Mouse (Mus musculus): ENCODE data around the gene Rnaseh1.

Gene Rnaseh1

DNA sequence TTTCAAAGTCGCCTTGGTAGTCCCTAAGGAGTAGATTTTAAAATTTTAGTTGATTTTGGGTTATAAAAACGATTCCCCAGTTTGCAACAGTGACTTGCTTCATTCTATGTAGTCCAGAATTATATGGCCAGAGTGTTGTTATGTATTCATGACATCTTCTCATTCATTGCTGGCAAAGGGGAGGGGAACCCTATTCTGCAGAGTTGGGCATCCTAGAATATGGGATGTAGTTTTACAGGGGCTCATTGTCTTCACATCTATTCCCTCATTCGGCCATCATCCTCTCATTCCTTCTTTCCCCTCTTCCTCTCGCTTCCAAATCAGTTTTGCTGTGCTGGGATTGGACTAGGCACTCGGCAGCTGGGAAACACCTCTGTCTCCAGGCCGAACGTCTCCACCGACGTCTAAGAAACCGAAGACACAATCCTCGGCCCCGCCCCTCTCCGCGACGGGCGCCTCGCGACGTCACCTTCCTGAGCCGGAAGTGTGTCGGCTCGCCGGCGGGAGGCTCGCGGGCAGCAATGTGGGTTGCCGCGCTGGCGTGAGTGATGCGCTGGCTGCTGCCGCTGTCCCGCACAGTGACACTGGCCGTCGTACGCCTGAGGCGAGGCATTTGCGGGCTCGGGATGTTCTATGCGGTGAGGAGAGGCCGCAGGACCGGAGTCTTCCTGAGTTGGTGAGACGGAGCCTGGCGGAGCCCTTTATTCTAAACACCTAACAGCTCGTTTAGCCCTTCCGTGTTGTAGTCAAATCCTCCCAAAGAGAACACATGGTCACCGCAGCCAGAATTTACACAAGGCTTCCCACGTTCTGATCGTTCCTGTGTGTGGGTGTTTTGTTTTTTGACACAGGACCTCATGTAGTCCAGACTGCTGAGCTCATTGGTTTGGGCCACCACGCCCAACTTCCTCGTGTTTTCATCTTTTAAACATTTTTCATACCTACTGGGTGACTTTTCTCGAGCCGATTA, at the start of gene Rnaseh1:
Gene Rnaseh1, plus strand, starts transcription at position 462 of the 970 bp plus-strand sequence.
- in situ Hi-C loops (cut with MboI): no loop called here

DNA sequence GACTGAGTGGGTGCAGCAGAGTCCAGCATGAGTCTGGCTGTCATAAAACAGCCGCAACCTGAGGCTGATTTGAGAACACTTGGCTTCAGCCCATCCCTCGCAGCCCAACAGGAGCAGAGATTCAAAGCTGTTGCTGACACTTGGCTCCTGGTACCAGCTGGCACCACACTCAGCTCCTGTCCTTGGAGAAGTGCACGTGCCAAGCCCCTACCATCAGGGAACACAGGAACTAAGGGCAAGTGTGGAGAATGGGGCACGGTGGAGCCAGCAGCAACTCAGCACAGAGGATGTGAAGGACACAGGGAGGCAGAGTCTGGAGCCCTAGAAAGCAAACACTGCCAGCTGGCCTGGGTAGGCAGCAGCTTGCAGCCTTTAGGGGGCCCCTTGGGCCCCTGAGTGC, 47.1 kb upstream of the Rnaseh1 start:
- in situ Hi-C loops (cut with MboI): no loop called here

DNA sequence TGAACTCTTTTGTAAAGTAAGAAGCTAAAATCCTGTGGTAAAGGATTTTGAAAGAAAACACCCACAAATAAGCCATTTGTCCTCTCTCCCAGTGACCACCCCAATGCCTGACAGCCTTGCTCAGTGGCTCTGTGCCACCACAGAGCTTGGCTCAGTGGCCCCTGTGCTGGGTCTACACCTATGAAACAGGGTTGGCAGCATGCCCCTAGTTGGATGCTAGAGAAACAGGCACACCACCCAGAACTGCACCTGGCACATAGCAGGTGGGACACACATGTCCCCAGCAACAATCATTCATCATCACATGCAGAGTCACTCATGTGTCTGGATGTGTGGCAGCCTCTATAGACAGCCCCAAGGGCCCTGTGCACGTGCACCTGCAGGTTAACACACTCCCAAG, 45.9 kb upstream of the Rnaseh1 start:
- in situ Hi-C loops (cut with MboI): no loop called here

DNA sequence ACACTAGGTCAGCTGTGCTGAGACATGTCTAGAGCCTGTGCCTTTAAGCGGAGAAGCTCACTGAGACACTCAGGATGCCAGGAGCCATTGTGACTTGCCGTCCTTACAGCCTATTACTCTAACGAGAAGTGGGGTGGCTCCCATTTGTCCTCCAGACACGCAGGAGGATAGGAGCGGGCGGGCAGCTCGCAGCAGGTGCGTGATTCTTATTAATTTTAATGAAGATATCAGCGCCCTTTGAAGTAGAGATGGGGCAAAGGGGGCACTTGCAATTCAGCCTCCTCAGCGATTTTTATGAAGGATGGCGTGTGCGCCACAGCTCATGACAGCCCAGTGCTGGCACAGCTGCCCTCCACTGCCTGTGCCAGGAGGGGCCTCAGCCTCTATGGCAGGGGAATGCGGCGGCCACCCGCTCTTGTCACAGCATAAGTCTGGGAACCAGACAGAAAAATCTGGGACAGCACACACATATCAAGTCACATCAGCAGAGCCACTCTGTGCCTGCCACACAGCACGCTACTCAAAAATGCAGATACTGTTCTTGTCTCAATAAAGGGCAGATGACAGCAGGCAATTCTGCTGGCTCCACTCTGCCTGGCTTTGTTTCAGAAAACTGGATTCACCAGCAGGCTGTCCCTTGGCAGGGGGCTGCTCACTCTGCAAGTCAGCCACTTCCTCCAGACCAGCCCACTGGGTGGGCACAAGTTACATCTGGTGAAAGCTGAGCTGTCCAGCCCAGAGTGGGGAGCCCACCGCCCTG, 41.7 kb upstream of the Rnaseh1 start:
- in situ Hi-C loops (cut with MboI): no loop called here

DNA sequence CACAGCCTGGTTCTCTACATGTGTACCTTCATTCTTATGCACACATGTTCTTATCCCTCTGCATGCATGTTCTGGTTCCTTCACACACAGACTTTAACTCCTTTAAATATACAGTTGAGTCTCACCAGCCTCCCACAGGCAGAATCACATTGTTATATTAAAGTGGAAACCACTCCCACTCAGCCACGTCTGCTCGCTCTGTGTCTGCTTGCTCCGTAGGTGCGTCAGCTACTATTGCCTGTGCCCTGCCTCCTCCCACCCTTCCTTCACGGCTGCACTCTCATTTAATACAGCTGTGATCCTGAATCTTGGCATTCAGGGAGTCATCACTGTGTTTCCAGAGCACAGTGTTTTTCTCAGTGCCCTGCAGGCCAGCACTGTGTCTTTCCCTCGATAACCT, 37.0 kb upstream of the Rnaseh1 start:
- in situ Hi-C loops (cut with MboI): no loop called here

DNA sequence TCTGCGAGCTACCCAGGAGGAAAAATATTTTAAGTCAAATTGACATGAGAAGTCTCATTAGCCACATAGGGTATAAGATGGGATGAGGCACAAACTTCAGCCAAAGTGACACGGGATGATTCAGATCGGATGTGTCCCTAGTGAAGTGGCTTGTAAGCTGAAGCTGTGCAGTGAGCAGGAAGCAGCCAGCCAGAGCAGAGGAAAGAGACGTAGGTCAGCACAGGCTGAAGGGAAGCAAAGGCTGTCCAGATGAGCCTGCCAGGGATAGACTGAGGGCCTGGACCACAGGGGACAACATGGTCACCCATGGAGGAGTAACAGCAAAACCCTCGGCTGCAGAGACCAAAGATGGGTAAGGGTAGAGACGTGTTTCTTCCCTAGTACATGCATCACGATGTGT, 35.0 kb upstream of the Rnaseh1 start:
- in situ Hi-C loops (cut with MboI): no loop called here

DNA sequence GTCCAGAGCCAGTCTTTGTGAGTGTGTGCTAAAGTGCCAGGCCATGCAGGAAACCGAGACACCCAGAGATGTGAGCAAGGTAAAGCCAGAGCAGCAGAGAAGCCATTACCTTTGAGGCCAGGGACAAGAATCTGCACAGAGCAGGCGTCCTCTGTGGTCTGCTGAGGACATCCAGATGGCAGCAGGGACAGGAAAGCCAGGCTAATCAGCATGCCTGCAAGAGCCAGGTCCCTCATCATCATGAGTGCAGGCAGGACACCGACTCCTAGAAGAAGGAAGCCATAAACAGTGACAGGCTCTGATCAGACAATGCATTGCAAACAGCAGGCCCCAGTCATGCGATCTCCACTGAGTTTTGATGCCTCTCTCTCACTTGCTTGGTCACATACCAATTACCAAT, 32.1 kb upstream of the Rnaseh1 start:
- in situ Hi-C loops (cut with MboI): no loop called here

DNA sequence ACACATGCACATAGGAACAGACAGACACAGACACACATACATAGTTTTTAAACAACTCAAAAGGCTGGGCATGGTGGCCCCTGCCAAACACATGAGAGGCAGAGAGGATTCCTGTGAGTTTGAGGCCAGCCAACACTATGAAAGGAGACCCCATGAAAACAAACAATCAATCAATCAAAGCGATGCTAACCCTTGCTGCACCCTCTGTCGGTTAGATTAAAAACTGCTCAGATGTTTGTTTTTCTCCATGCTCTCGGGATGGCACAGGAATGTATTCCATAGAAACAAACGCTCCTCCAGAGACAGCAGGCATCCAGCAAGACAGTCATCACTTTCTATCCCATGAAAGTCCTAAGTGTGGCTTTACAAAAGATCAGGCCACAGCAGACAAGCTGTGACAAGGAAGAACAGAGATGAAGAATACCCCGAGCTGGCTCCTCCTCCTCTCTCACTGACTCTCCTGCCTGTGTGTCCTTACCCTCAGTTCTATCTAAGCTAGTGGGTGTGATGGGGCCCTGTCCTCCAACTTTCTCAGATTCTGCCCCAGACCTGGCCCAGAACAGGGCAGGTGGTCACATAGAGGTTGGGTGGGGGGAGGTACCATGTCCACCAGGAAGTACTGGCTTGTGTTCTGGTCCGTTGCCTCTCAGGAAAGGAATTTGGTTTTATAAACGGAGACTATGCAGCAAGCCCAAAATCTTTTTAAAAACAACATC, 27.8 kb upstream of the Rnaseh1 start:
- in situ Hi-C loops (cut with MboI): no loop called here

DNA sequence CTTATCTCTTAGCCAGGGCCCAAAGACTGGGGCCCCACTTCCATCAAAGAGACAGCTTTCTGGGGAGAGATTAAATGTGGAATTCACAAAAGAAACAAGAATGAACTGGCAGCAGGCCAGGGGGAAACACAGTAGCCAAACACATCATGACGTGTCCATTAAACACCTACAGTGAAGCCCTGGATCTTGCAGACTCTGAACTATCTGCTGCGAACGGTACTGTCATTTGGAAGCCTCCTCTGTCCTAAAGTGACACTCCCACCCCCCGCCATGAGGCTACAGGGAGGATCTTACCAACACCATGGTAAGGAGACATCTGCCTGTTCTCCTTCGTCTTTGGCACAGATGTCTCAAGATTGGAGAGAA, 27.3 kb upstream of the Rnaseh1 start:
- in situ Hi-C loops (cut with MboI): no loop called here

DNA sequence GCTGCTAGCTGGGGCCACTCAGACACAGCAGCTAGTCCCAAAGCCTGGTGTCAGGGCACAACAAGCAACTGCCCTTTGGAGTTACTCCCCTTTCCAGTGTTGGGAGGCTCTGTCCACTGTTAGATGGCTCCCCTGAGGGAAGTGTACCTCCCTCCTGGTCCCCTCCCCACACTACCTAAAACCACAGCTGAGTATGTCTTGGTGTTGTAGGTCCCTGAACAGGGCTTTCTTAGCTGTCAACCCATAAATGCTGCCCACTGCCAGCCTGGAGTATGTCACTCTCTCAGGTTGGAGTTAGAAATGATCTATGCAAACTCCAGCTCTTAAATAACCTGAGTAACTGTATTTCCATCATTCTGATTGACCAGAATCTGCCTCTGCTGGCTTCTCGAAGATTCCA, 26.8 kb upstream of the Rnaseh1 start:
- in situ Hi-C loops (cut with MboI): no loop called here

DNA sequence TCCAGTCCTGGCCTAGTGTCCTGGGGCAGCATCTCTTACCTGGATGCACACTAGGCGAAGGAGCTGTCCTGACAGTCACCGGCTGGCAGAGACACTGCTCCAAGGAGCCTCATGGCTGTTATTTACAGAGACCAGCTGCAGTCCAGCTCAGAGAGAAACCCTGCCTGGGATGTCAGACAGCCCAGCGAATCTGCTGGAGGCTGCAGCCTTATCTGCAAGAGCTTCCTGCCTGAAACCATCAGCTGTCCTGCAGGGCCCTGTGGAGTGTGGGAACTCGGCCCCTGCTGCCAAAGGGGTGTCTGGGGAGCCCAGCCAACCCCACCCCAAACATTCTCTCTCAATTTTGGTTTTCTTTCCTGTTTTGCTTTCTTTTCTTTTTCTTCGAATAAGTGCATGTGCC, 26.2 kb upstream of the Rnaseh1 start, which contains the start of gene Colec11:
Gene Colec11, minus strand, starts transcription at position 183 of the 400 bp plus-strand sequence.
- in situ Hi-C loops (cut with MboI): no loop called here

DNA sequence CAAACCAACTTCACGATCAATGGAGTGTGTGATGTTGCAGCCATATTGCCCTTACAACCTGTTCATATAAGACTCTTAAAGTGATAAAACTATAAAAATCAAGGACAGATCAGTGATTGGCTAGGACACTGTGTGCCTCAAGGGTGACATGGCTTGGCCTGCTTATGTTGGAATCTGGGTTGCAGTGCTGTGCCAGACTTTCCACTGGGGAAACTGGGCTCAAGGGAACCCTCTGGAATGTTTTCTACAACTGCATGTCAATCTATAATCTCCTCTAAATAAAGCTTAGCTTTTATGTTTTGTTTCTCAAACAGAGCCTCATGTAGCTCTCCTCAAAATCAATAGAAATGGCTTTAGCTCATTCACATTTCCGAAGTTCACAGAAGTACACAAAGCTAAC, 25.2 kb upstream of the Rnaseh1 start:
- in situ Hi-C loops (cut with MboI): no loop called here

DNA sequence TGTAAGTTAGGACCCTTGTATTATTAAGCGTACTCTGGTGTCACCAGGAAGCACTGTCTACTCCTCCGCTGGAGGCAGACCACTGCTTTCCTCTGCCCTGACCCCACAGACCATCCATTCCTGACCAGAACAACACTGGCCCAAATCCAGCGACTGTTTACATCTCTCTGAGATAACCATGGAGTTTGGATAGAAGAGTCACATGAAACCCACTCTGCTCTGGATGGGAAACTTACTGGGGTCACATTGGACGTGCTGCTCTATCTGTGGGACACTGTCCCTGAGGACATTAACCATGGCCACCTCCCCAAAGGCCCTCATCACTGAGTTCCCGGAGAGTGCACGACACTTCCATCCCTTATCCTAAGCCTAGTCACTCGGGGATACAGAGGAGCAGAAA, 24.0 kb upstream of the Rnaseh1 start:
- in situ Hi-C loops (cut with MboI): no loop called here

DNA sequence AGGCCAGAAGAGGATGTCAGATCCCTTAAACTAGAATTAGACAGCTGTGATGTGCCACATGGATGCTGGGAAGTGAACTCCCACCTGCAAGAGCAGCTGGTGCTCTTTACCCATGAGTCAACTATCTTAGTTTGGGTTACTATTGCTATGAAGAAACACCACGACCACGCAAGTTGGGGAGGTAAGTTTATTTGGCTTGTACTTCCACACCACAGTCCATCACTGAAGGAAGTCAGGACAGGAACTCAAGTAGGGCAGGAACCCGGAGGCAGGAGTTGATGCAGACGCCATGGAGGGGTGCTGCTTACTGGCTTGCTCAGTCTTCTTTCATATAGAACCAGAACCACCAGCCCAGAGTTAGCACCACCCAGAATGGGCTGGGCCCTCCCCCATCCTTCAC, 22.3 kb upstream of the Rnaseh1 start:
- in situ Hi-C loops (cut with MboI): no loop called here

DNA sequence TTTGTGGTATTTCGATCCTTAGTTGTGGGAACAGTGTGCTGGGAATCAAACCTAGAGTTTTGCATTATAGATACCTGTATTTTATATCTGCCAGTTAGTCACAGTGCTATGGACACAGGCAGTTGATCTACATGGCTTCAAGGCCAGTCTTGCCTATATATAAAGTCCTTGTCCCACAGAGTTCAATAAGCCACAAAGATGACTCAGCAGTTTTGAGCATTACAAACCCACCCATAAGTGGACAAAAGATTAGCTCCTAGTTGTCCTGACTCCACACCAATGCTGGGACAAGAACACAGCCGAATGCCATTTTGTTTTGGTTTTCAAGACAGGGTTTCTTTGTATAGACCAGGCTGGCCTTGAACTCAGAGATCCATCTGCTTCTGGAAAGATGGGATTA, 21.0 kb upstream of the Rnaseh1 start:
- in situ Hi-C loops (cut with MboI): no loop called here

DNA sequence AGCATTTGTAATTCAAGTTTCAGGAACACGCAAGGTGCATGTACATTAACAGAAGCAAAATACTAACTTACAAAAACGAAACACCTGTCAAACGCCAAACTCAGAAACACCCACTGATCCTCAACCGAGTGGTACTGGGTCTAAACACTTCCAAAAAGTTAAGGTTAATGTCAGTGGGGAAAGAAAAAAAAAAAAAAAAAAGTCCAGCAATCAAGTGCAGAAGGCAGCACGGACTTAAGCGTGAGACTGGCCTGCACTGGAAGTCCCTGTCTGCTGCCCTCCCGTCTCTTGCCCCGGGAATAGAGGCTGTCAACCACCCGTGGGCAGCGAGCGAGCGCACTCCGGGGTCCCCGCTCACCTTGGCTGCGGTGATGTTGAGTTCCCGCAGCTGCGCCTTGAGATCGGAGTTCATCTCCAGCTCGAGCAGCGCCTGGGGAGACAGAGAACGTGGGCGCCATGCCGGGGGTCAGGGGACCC, 14.3 kb upstream of the Rnaseh1 start:
- in situ Hi-C loops (cut with MboI): loop anchor here (5.0 kb wide), 1 partner anchor 112 kb away; no protein-coding TSS in a partner anchor

DNA sequence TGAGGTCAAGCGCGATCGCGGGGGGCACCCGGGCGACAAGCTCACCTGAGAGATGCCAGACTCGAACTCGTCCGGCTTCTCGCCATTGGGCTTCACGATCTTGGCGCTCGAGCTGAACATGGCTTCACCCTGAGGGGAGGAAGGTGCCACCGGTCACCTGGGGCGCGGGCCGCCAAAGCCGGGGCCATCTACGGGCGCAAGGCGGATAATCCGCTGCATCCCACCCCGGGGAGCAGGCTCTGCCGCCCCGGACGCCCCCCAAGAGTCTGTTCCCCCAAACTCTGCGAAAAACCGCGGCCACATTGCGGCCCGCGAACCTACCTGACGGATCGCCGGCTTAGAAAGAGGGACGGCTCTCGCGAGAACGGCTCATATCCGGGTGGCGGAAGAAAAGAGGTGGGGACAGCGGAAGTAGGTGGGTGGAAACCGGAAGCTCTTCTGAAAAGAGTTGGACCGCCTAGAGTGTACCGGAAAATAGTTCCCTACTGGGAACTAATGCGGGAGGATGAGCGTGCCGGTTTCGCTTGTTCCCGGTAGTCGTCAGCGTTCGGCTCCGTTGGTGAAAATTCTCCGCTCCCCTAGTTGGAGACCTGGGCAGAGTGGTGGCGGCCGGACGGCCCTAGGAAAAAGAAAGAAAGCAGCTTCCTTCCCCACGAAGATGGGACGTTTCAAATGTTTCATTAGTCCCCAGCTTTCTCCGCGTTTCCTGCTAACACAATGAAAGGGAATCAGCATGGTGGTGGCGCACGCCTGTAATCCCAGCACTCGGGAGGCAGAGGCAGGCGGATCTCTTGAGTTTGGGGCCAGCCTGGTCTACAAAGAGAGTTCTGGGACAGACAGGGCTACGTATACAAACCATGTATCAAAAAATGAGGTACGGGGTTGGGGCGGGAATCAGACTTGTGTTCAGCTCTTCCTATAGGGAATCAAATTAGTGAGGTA, 13.6 kb upstream of the Rnaseh1 start, which contains the start of gene Rps7:
Gene Rps7, minus strand, starts transcription at position 419 of the 942 bp plus-strand sequence.
- in situ Hi-C loops (cut with MboI): loop anchor here (5.0 kb wide), 1 partner anchor 111 kb away; no protein-coding TSS in a partner anchor

DNA sequence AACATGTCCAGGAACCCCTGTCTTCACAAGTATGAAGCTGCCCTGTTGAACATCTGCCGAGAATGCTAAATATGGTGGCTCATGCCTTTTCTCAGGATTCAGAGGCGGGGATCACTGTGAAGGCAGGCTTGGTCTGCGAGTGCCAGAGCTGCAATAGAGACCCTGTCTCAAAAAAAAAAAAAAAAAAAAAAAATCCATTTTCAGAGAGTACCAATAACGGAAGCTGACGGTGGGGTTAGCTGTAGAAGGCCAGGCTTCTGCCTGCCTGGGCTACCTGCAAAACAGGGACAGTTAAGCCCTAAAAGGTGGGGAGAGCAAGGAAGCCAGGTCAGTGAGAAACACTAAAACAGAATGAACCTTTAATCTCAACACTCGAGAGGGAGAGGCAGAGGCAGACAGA, 12.9 kb upstream of the Rnaseh1 start:
- in situ Hi-C loops (cut with MboI): loop anchor here (5.0 kb wide), 1 partner anchor 111 kb away; no protein-coding TSS in a partner anchor

DNA sequence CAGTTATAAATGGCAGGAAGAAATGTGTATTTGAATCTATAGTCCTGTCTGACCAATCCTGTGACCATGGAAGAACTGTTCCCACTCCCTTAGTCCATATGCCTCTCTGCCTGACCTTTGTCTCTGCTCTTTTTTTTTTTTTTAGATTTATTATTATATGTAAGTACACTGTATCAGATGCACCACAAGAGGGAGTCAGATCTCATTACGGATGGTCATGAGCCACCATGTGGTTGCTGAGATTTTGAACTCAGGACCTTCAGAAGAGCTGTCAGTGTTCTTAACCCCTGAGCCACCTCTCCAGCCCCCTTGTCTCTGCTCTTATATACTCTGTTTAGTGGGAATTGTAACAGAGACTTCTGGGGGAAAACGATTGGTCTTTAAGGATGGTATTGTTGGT, 10.6 kb upstream of the Rnaseh1 start:
- in situ Hi-C loops (cut with MboI): loop anchor here (5.0 kb wide), 1 partner anchor 109 kb away; no protein-coding TSS in a partner anchor

DNA sequence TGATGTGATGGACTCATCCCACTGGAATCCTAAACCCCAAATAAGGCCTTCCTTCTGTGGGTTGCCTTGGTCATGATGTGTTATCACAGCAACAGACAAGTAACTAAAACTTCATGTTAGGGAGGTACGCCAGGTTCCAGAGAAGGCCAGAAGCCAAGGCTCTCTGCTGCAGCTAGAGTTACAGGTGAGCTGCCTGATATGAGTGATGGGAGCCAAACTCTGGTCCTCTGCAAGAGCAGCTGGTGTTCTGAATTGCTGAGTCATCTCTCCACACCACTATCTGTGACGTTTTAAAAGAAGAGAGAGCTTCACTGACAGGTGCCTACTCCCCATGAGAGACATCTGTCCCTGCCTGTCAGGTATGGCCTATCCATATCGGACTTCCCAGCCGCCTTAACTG, 13.2 kb downstream of the Rnaseh1 start:
- in situ Hi-C loops (cut with MboI): no loop called here

DNA sequence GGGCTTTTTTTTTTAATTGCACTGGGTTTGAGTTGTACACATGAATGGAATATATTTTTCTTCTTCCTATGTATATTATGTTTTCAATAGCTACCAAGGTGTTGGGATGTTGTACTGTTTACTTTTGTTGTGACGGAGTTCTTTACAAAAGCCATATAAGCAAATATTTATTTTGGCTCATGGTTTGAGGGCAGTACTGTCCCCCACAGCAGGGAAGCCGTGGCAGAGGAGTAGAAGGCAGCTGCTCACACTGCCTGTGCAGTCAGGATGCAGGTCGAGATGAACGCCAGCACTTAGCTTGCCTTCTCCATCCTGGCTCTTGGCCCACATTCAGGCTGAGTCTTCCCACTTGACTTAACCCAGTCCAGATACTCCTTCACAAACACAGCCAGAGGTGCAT, 17.3 kb downstream of the Rnaseh1 start:
- in situ Hi-C loops (cut with MboI): no loop called here
